Mouse (Mus musculus): ENCODE measurements around the gene Toe1. TPM values are rescaled to one million over a fixed set of nuclear protein-coding genes. Genes with fewer than 3 reads are reported as not detected.

The Toe1 gene
- polyA plus RNA-seq, 1 experiment from 2014 or later = 31.9 TPM

Other genes starting within 250 kb of the Toe1 start
- 19.7 and 21.8 TPM in 2 replicates for gene Gpbp1l1, start 250.0 kb downstream of the Toe1 start, polyA plus RNA-seq (2015; fragmentation: Nextera tagmentation; extraction: Ambion mirVana)
- 3.8 and 4.6 TPM in 2 replicates for gene Ccdc17, start 211.0 kb downstream of the Toe1 start, polyA plus RNA-seq (2015; fragmentation: Nextera tagmentation; extraction: Ambion mirVana)
- gene Nasp, start 179.7 kb downstream of the Toe1 start, polyA plus RNA-seq (2015; fragmentation: Nextera tagmentation; extraction: Ambion mirVana) = 131 and 133 TPM in 2 replicates
- gene Akr1a1, start 156.0 kb downstream of the Toe1 start, polyA plus RNA-seq (2015; fragmentation: Nextera tagmentation; extraction: Ambion mirVana) = 775 and 779 TPM in 2 replicates
- gene Prdx1, start 122.1 kb downstream of the Toe1 start, polyA plus RNA-seq (2015; fragmentation: Nextera tagmentation; extraction: Ambion mirVana) = 481 and 490 TPM in 2 replicates
- 25.5 and 27.7 TPM in 2 replicates for gene Mmachc, start 99.2 kb downstream of the Toe1 start, polyA plus RNA-seq (2015; fragmentation: Nextera tagmentation; extraction: Ambion mirVana)
- gene Ccdc163, start 99.1 kb downstream of the Toe1 start, polyA plus RNA-seq (2015; fragmentation: Nextera tagmentation; extraction: Ambion mirVana) = 17.2 and 19.5 TPM in 2 replicates
- gene Tesk2, start 86.7 kb downstream of the Toe1 start, polyA plus RNA-seq (2015; fragmentation: Nextera tagmentation; extraction: Ambion mirVana) = 4.3 and 5.5 TPM in 2 replicates
- 9.5 and 10.1 TPM in 2 replicates for gene Mutyh, start 83 bp upstream of the Toe1 start, polyA plus RNA-seq (2015; fragmentation: Nextera tagmentation; extraction: Ambion mirVana)
- gene Hpdl, start 14.1 kb upstream of the Toe1 start, polyA plus RNA-seq (2015; fragmentation: Nextera tagmentation; extraction: Ambion mirVana) = 0.59 and 0.73 TPM in 2 replicates
- 9.2 and 9.5 TPM in 2 replicates for gene Zswim5, start 69.7 kb upstream of the Toe1 start, polyA plus RNA-seq (2015; fragmentation: Nextera tagmentation; extraction: Ambion mirVana)
- 72.2 and 76.7 TPM in 2 replicates for gene Urod, start 186.8 kb upstream of the Toe1 start, polyA plus RNA-seq (2015; fragmentation: Nextera tagmentation; extraction: Ambion mirVana)
- 25.5 and 28.3 TPM in 2 replicates for gene Hectd3, start 187.7 kb upstream of the Toe1 start, polyA plus RNA-seq (2015; fragmentation: Nextera tagmentation; extraction: Ambion mirVana)
- gene Eif2b3, start 211.8 kb upstream of the Toe1 start, polyA plus RNA-seq (2015; fragmentation: Nextera tagmentation; extraction: Ambion mirVana) = 42.8 and 43.0 TPM in 2 replicates